Mouse (Mus musculus): ENCODE measurements around the gene Ecpas. TPM values are rescaled to one million over a fixed set of nuclear protein-coding genes. Genes with fewer than 3 reads are reported as not detected.

The Ecpas gene
- polyA plus RNA-seq (2014; fragmentation: Illumina TruSeq; extraction: RNeasy Lipid Tissue Mini Kit (QIAGEN cat#74804); ENCODE audit: low read depth, low replicate concordance), result 91.5 TPM

GRCm38 (mm10) chr4:58912629-58913335 is at the start of gene Ecpas:
Ecpas (minus strand) TSS chr4:58912749.

GRCm38 (mm10) chr4:58943420-58944205 is 31.1 kb upstream of the Ecpas start, which contains the start of gene Zkscan16:
Zkscan16 (plus strand) TSS chr4:58943628.

GRCm38 (mm10) chr4:58787616-58788015 is 124.9 kb downstream of the Ecpas start, which contains the start of gene Olfr267:
Olfr267 (minus strand) TSS chr4:58787716.

Other genes starting within 250 kb of the Ecpas start
- 0.13 TPM for gene Olfr267, start 125.0 kb downstream of the Ecpas start, polyA plus RNA-seq (2014; fragmentation: Illumina TruSeq; extraction: RNeasy Lipid Tissue Mini Kit (QIAGEN cat#74804); ENCODE audit: low read depth, low replicate concordance)
- gene Zkscan16, start 30.9 kb upstream of the Ecpas start, polyA plus RNA-seq (2014; fragmentation: Illumina TruSeq; extraction: RNeasy Lipid Tissue Mini Kit (QIAGEN cat#74804); ENCODE audit: low read depth, low replicate concordance), result 1.4 TPM
- 11.8 TPM for gene Ptgr1, start 74.4 kb upstream of the Ecpas start, polyA plus RNA-seq (2014; fragmentation: Illumina TruSeq; extraction: RNeasy Lipid Tissue Mini Kit (QIAGEN cat#74804); ENCODE audit: low read depth, low replicate concordance)
- 21.1 TPM for gene Dnajc25, start 82.3 kb upstream of the Ecpas start, polyA plus RNA-seq (2014; fragmentation: Illumina TruSeq; extraction: RNeasy Lipid Tissue Mini Kit (QIAGEN cat#74804); ENCODE audit: low read depth, low replicate concordance)
- gene Gm20503, start 90.5 kb upstream of the Ecpas start, polyA plus RNA-seq (2014; fragmentation: Illumina TruSeq; extraction: RNeasy Lipid Tissue Mini Kit (QIAGEN cat#74804); ENCODE audit: low read depth, low replicate concordance), result not detected
- 50.9 TPM for gene Gng10, start 122.3 kb upstream of the Ecpas start, polyA plus RNA-seq (2014; fragmentation: Illumina TruSeq; extraction: RNeasy Lipid Tissue Mini Kit (QIAGEN cat#74804); ENCODE audit: low read depth, low replicate concordance)
- gene AI481877, start 226.2 kb upstream of the Ecpas start, polyA plus RNA-seq (2014; fragmentation: Illumina TruSeq; extraction: RNeasy Lipid Tissue Mini Kit (QIAGEN cat#74804); ENCODE audit: low read depth, low replicate concordance), result 18.7 TPM